ENCODE assay signal across 8 mouse cellular contexts in the genomic region with DNA sequence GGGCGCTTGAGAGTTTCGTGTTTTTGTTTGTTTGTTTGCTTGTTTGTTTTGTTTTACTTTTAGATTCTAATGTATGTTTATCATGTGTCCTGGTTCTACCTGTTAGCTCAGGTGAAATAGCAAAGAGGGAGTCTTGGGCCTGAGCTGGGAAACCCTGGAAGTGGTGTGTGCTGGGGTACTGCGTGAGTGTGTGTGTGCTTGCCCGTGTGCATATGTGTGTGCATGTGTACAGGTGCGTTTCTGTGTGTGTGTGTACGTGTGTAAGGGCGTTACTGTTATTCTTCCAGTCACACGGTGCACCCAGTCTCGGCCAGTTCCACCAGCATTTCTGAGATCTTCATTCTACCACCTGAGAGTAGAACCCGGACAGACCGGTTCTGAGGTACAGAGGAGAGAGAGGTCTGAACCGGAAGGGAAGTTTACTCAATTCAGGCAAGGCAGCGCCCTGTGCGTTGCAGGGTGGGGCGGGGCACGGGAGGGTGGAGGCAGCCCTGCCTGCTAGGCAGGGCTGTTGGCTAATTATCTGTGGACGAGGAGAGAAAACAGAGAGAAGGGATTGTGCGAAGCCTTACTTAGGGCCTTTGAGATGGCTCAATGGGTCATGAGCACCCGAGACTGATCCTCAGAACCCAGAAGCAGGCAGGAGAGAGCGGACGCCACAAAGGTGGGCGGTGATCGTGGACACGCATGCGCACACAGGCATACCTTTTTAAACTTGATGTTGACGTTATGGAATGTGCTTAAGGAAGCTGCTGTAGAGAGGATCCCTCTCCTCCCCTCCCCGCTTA. TPM values are rescaled to one million over a fixed set of nuclear protein-coding genes. Genes with fewer than 3 reads are reported as not detected.
DNase-seq lines count a peak whose midpoint lies in the region; ATAC-seq lines count a peak whose summit lies in the region.

No protein-coding gene starts in this region.

- H3K4me3 ChIP-seq in neural tube, embryonic 11.5 days (ENCODE audit: low read depth, low read length) = peak overlapping the region; percentile 18; the same call in 1 of the 2 replicates
- peak overlapping the region; percentile 36 for H3K4me3 ChIP-seq in embryonic facial prominence, embryonic 13.5 days
- H3K4me3 ChIP-seq in lung, embryonic 16.5 days (ENCODE audit: low read length) = peak overlapping the region; percentile 35
- H3K4me3 ChIP-seq in stomach, embryonic 15.5 days (replicated peaks) = peak overlapping the region; percentile 30

- no peak for DNase-seq in neural tube, embryonic 11.5 days (ENCODE audit: low spot score)
- no peak for DNase-seq in neural tube, embryonic 10.5 days (ENCODE audit: extremely low spot score, low spot score)
- peak; percentile 38 for DNase-seq in kidney, adult 18-20 months
- DNase-seq in right cerebral cortex, postnatal 14 days = no peak
- no peak for DNase-seq in retina, embryonic 14.5 days (ENCODE audit: low spot score)

- no peak overlapping the region for H3K27ac ChIP-seq in neural tube, embryonic 11.5 days (ENCODE audit: low read depth, low read length)
- peak overlapping the region; percentile 82 for H3K27ac ChIP-seq in embryonic facial prominence, embryonic 13.5 days
- H3K27ac ChIP-seq in lung, embryonic 16.5 days (ENCODE audit: low read length) = peak overlapping the region; percentile 88
- H3K27ac ChIP-seq in stomach, embryonic 15.5 days = peak overlapping the region; percentile 87

- peak overlapping the region; percentile 39 for H3K4me2 ChIP-seq in neural tube, embryonic 11.5 days (ENCODE audit: low read depth)
- peak overlapping the region; percentile 50 for H3K4me2 ChIP-seq in embryonic facial prominence, embryonic 13.5 days
- H3K4me2 ChIP-seq in lung, embryonic 16.5 days (ENCODE audit: low read depth, low read length) = peak overlapping the region; percentile 46
- peak overlapping the region; percentile 43 for H3K4me2 ChIP-seq in stomach, embryonic 15.5 days

- WGBS in neural tube, embryonic 11.5 days = 67% methylated on average over 27 of the region's 27 CpGs
- WGBS in embryonic facial prominence, embryonic 13.5 days = 59% methylated on average over 27 of the region's 27 CpGs
- 37% methylated on average over 27 of the region's 27 CpGs for WGBS in lung, embryonic 16.5 days
- WGBS in stomach, embryonic 15.5 days = 49% methylated on average over 27 of the region's 27 CpGs

- H3K9me3 ChIP-seq in neural tube, embryonic 11.5 days (ENCODE audit: control insufficient read depth, low read length) = no peaks in the 10 kb centered on the region
- peaks cover 10% of the 10 kb centered on the region for H3K9me3 ChIP-seq in embryonic facial prominence, embryonic 13.5 days
- peaks cover 3% of the 10 kb centered on the region for H3K9me3 ChIP-seq in lung, embryonic 16.5 days (ENCODE audit: control insufficient read depth, low read length)
- H3K9me3 ChIP-seq in stomach, embryonic 15.5 days = no peaks in the 10 kb centered on the region

- ATAC-seq in neural tube, embryonic 11.5 days (ENCODE audit: insufficient read depth, low FRiP score, low TSS enrichment) = no peak
- peak; percentile 81 for ATAC-seq in embryonic facial prominence, embryonic 13.5 days (ENCODE audit: insufficient number of reproducible peaks, insufficient read depth, low FRiP score, low TSS enrichment, low read depth)
- peak; percentile 96 for ATAC-seq in lung, embryonic 16.5 days (ENCODE audit: low read depth)
- peak; percentile 93 for ATAC-seq in stomach, embryonic 15.5 days (ENCODE audit: insufficient read depth, low FRiP score, low read depth)

- no peaks in the 10 kb centered on the region for H3K4me1 ChIP-seq in neural tube, embryonic 11.5 days (ENCODE audit: control insufficient read depth, insufficient read depth, low read length)
- H3K4me1 ChIP-seq in embryonic facial prominence, embryonic 13.5 days = no peaks in the 10 kb centered on the region
- H3K4me1 ChIP-seq in lung, embryonic 16.5 days (replicated peaks; ENCODE audit: control insufficient read depth, insufficient read depth, low read length) = peaks cover 6% of the 10 kb centered on the region; the same call in 1 of the 2 replicates
- no peaks in the 10 kb centered on the region for H3K4me1 ChIP-seq in stomach, embryonic 15.5 days

- H3K36me3 ChIP-seq in neural tube, embryonic 11.5 days (ENCODE audit: control insufficient read depth, insufficient read depth, low read length) = no peaks in the 10 kb centered on the region
- no peaks in the 10 kb centered on the region for H3K36me3 ChIP-seq in embryonic facial prominence, embryonic 13.5 days
- no peaks in the 10 kb centered on the region for H3K36me3 ChIP-seq in lung, embryonic 16.5 days (ENCODE audit: control insufficient read depth, insufficient read depth, low read length)
- H3K36me3 ChIP-seq in stomach, embryonic 15.5 days = no peaks in the 10 kb centered on the region

- H3K27me3 ChIP-seq in neural tube, embryonic 11.5 days (ENCODE audit: control insufficient read depth, insufficient read depth, low read length) = no peaks in the 10 kb centered on the region
- no peaks in the 10 kb centered on the region for H3K27me3 ChIP-seq in embryonic facial prominence, embryonic 13.5 days
- no peaks in the 10 kb centered on the region for H3K27me3 ChIP-seq in lung, embryonic 16.5 days (ENCODE audit: control insufficient read depth, insufficient read depth, low read depth, low read length)
- no peaks in the 10 kb centered on the region for H3K27me3 ChIP-seq in stomach, embryonic 15.5 days (replicated peaks)

- H3K9ac ChIP-seq in neural tube, embryonic 11.5 days (ENCODE audit: low read length) = no peak overlapping the region; the same call in 1 of the 2 replicates
- 0 out of 2 replicates have a peak overlapping the region, but pooled peaks have one; percentile 46 for H3K9ac ChIP-seq in embryonic facial prominence, embryonic 13.5 days
- H3K9ac ChIP-seq in lung, embryonic 16.5 days (ENCODE audit: low read length) = peak overlapping the region; percentile 51
- H3K9ac ChIP-seq in stomach, embryonic 15.5 days = no peak overlapping the region

RNA-seq across cellular contexts. Expression of a gene that starts 25.3 kb away (rescaled TPM):
- 13.2 and 15.7 TPM in 2 replicates for polyA plus RNA-seq in neural tube, embryonic 11.5 days (2014; fragmentation: Nextera tagmentation; extraction: Ambion mirVana)
- polyA plus RNA-seq in embryonic facial prominence, embryonic 13.5 days (2015; fragmentation: Nextera tagmentation; extraction: Ambion mirVana) = 14.7 and 14.9 TPM in 2 replicates
- 11.8 and 13.6 TPM in 2 replicates for polyA plus RNA-seq in lung, embryonic 16.5 days (2015; fragmentation: Nextera tagmentation; extraction: Ambion mirVana)
- 14.4 and 15.0 TPM in 2 replicates for polyA plus RNA-seq in stomach, embryonic 15.5 days (2015; fragmentation: Nextera tagmentation; extraction: Ambion mirVana)

RNA-seq across cellular contexts. Expression of a gene that starts 40.6 kb away (rescaled TPM):
- polyA plus RNA-seq in neural tube, embryonic 11.5 days (2014; fragmentation: Nextera tagmentation; extraction: Ambion mirVana) = 16.9 and 21.0 TPM in 2 replicates
- polyA plus RNA-seq in embryonic facial prominence, embryonic 13.5 days (2015; fragmentation: Nextera tagmentation; extraction: Ambion mirVana) = 39.2 TPM in 2 replicates
- polyA plus RNA-seq in lung, embryonic 16.5 days (2015; fragmentation: Nextera tagmentation; extraction: Ambion mirVana) = 134 and 145 TPM in 2 replicates
- 108 and 121 TPM in 2 replicates for polyA plus RNA-seq in stomach, embryonic 15.5 days (2015; fragmentation: Nextera tagmentation; extraction: Ambion mirVana)

RNA-seq across cellular contexts. Expression of a gene that starts 57.1 kb away (rescaled TPM):
- polyA plus RNA-seq in neural tube, embryonic 11.5 days (2014; fragmentation: Nextera tagmentation; extraction: Ambion mirVana) = not detected in 2 replicates
- polyA plus RNA-seq in embryonic facial prominence, embryonic 13.5 days (2015; fragmentation: Nextera tagmentation; extraction: Ambion mirVana) = 0.23 TPM in 1 of 2 replicates, not detected in the other
- polyA plus RNA-seq in lung, embryonic 16.5 days (2015; fragmentation: Nextera tagmentation; extraction: Ambion mirVana) = not detected in 2 replicates
- 0.23 TPM in 1 of 2 replicates, not detected in the other for polyA plus RNA-seq in stomach, embryonic 15.5 days (2015; fragmentation: Nextera tagmentation; extraction: Ambion mirVana)

RNA-seq across cellular contexts. Expression of a gene that starts 59.3 kb away (rescaled TPM):
- polyA plus RNA-seq in neural tube, embryonic 11.5 days (2014; fragmentation: Nextera tagmentation; extraction: Ambion mirVana) = 3.6 and 3.8 TPM in 2 replicates
- polyA plus RNA-seq in embryonic facial prominence, embryonic 13.5 days (2015; fragmentation: Nextera tagmentation; extraction: Ambion mirVana) = 8.1 and 8.5 TPM in 2 replicates
- 5.9 and 8.4 TPM in 2 replicates for polyA plus RNA-seq in lung, embryonic 16.5 days (2015; fragmentation: Nextera tagmentation; extraction: Ambion mirVana)
- 5.3 and 5.9 TPM in 2 replicates for polyA plus RNA-seq in stomach, embryonic 15.5 days (2015; fragmentation: Nextera tagmentation; extraction: Ambion mirVana)

Comparison
In these comparisons a context has a peak if more than half of its experiments do, and no peak if none do; other contexts are left out.
1. H3K9ac ChIP-seq: peak in embryonic facial prominence, embryonic 13.5 days (single experiment) and lung, embryonic 16.5 days (single experiment); none in neural tube, embryonic 11.5 days (single experiment) and stomach, embryonic 15.5 days (single experiment).
2. Peak in every context shown above with its lines, with median percentiles within 50 percentile points of each other: H3K4me2 ChIP-seq and H3K4me3 ChIP-seq.